Mouse (Mus musculus) intestine, postnatal 0 days (tissue): ENCODE measurements around the gene Tmem120b. TPM values are rescaled to one million over a fixed set of nuclear protein-coding genes. Genes with fewer than 3 reads are reported as not detected.
"Not testable (repeated sequence)": the region's sequence is repeated elsewhere in the genome, so short reads cannot be mapped to it uniquely, and the experiment has no call there.

Source experiments
- ATAC-seq: fragments of 200-750 bp; cut with Nextera tagmentation; 2 replicates; pipeline ENCODE4 v1.8.0; 2017; ENCODE audit warnings: mild to moderate bottlenecking, moderate TSS enrichment, moderate library complexity
- H3K27ac ChIP-seq: fragments of 300-500 bp; sonication (generic); 2 replicates; pipeline ENCODE4 v1.5.1; 2014; ENCODE audit warnings: mild to moderate bottlenecking, low read depth, low read length, moderate library complexity
- H3K27me3 ChIP-seq: fragments of 300-500 bp; sonication (generic); replicated peaks from 2 replicates; pipeline ENCODE4 v1.6.1; 2014; ENCODE audit warnings: low read length, mixed read lengths; ENCODE audit not compliant: control insufficient read depth, insufficient read depth
- H3K36me3 ChIP-seq: fragments of 300-500 bp; sonication (generic); 2 replicates; pipeline ENCODE4 v1.6.1; 2014; ENCODE audit warnings: mild to moderate bottlenecking, moderate library complexity; ENCODE audit not compliant: control insufficient read depth, insufficient read depth
- H3K4me1 ChIP-seq: fragments of 300-500 bp; sonication (generic); replicated peaks from 2 replicates; pipeline ENCODE4 v1.6.1; 2014; ENCODE audit warnings: antibody characterized with exemption, low read length, mixed read lengths; ENCODE audit not compliant: control insufficient read depth, insufficient read depth
- H3K4me2 ChIP-seq: fragments of 300-500 bp; sonication (generic); replicated peaks from 2 replicates; pipeline ENCODE4 v1.6.1; 2014; ENCODE audit warnings: low read depth, mild to moderate bottlenecking, moderate library complexity
- H3K4me3 ChIP-seq: fragments of 300-500 bp; sonication (generic); 2 replicates; pipeline ENCODE4 v1.5.1; 2014; ENCODE audit warnings: low read depth, low read length
- H3K9ac ChIP-seq: fragments of 300-500 bp; sonication (generic); 2 replicates; pipeline ENCODE4 v1.6.1; 2014; ENCODE audit warnings: mild to moderate bottlenecking, low read depth, low read length
- H3K9me3 ChIP-seq: fragments of 300-500 bp; sonication (generic); 2 replicates; pipeline ENCODE4 v1.6.1; 2016; ENCODE audit warnings: mixed run types; ENCODE audit not compliant: control insufficient read depth
- CTCF ChIP-seq: sonication (generic); IDR thresholded peaks from 2 replicates; pipeline ENCODE4 v1.5.1; 2016; ENCODE audit warnings: low read depth, mild to moderate bottlenecking, control low read depth, antibody characterized with exemption, moderate library complexity
- WGBS: fragments of 180-500 bp; shearing (Covaris S2); extraction: QIAGEN DNeasy Blood & Tissue Kit; methylation state at CpG from one replicate; pipeline ENCODE4 v1.1.7; 2014; 5-methylcytosine and 5-hydroxymethylcytosine counted together
- polyA plus RNA-seq: library from polyadenylated mRNA; unstranded; fragments of >200 nt; fragmentation: Nextera tagmentation; extraction: Ambion mirVana; gene quantifications from 2 replicates; pipeline ENCODE4 v1.2.1, GENCODE M21; 2015

The Tmem120b gene
- polyA plus RNA-seq, 1 experiment from 2014 or later = 3.2 TPM

- peak overlapping the region; percentile 57 for H3K4me2 ChIP-seq
- H3K4me3 ChIP-seq = peak overlapping the region; percentile 36
- H3K9ac ChIP-seq = peak overlapping the region; percentile 50; the same call in 1 of the 2 replicates
- 32% methylated on average over 16 of the region's 16 CpGs for WGBS
- H3K27me3 ChIP-seq = no peaks in the 10 kb centered on the region
- no peaks in the 10 kb centered on the region for H3K36me3 ChIP-seq
- ATAC-seq = no peak
- H3K27ac ChIP-seq = peak overlapping the region; percentile 50; the same call in 1 of the 2 replicates
- no peaks in the 10 kb centered on the region for H3K9me3 ChIP-seq
- no peaks in the 10 kb centered on the region for H3K4me1 ChIP-seq
- TF ChIP-seq CTCF = no peak
Measured at GRCm38 (mm10) chr5:123058251-123059102, 9.7 kb upstream of the Tmem120b start.

- no peak for ATAC-seq
- no peak overlapping the region for H3K4me3 ChIP-seq
- no peak overlapping the region for H3K9ac ChIP-seq
Measured at GRCm38 (mm10) chr5:123059757-123060520, 8.3 kb upstream of the Tmem120b start.

GRCm38 (mm10) chr5:123060706-123061401, 7.4 kb upstream of the Tmem120b start:
- TF ChIP-seq CTCF = no peak
- H3K4me3 ChIP-seq = no peak overlapping the region
- no peak for ATAC-seq
- no peaks in the 10 kb centered on the region for H3K9me3 ChIP-seq
- no peaks in the 10 kb centered on the region for H3K36me3 ChIP-seq
- H3K27ac ChIP-seq = no peak overlapping the region
- 57% methylated on average over 9 of the region's 9 CpGs for WGBS
- H3K27me3 ChIP-seq = no peaks in the 10 kb centered on the region
- H3K4me2 ChIP-seq = peak overlapping the region; percentile 17; the same call in 1 of the 2 replicates
- no peak overlapping the region; the same call in 1 of the 2 replicates for H3K9ac ChIP-seq
- no peaks in the 10 kb centered on the region for H3K4me1 ChIP-seq

More at GRCm38 (mm10) chr5:123059757-123060520, 8.3 kb upstream of the Tmem120b start:
- no peaks in the 10 kb centered on the region for H3K36me3 ChIP-seq
- no peaks in the 10 kb centered on the region for H3K4me1 ChIP-seq
- no peak overlapping the region for H3K27ac ChIP-seq
- TF ChIP-seq CTCF = peak; percentile 78
- 24% methylated on average over 14 of the region's 14 CpGs for WGBS
- H3K9me3 ChIP-seq = no peaks in the 10 kb centered on the region
- no peak overlapping the region for H3K4me2 ChIP-seq
- no peaks in the 10 kb centered on the region for H3K27me3 ChIP-seq

GRCm38 (mm10) chr5:123061402-123061749, 6.8 kb upstream of the Tmem120b start:
- not testable (repeated sequence) for H3K9ac ChIP-seq, H3K4me1 ChIP-seq, H3K36me3 ChIP-seq, H3K9me3 ChIP-seq, H3K27me3 ChIP-seq, H3K4me3 ChIP-seq, H3K27ac ChIP-seq, H3K4me2 ChIP-seq, ATAC-seq
- 71% methylated on average over 6 of the region's 6 CpGs for WGBS

GRCm38 (mm10) chr5:123063141-123063540, 5.1 kb upstream of the Tmem120b start:
- WGBS = 84% methylated on average over 3 of the region's 3 CpGs
- H3K36me3 ChIP-seq = no peaks in the 10 kb centered on the region
- no peaks in the 10 kb centered on the region for H3K9me3 ChIP-seq
- no peaks in the 10 kb centered on the region for H3K4me1 ChIP-seq
- H3K9ac ChIP-seq = no peak overlapping the region
- no peak overlapping the region for H3K4me2 ChIP-seq
- TF ChIP-seq CTCF = no peak
- ATAC-seq = no peak
- H3K27me3 ChIP-seq = no peaks in the 10 kb centered on the region
- H3K4me3 ChIP-seq = no peak overlapping the region
- no peak overlapping the region for H3K27ac ChIP-seq

GRCm38 (mm10) chr5:123064207-123064606, 4.0 kb upstream of the Tmem120b start:
- Histone ChIP-seq H3K27me3 (no peaks in the 10 kb centered on the region), H3K36me3 (no peaks in the 10 kb centered on the region), H3K4me3 (no peak overlapping the region), H3K27ac (no peak overlapping the region), H3K4me2 (no peak overlapping the region), H3K4me1 (no peaks in the 10 kb centered on the region), H3K9me3 (no peaks in the 10 kb centered on the region), H3K9ac (no peak overlapping the region)
- no peak for ATAC-seq
- 25% methylated on average over 6 of the region's 6 CpGs for WGBS
- peak; percentile 65 for TF ChIP-seq CTCF
